Mouse (Mus musculus) lung, postnatal 10 days (tissue): ENCODE data around the gene Clgn.

Experiments
- DNase-seq: peaks from one replicate; pipeline ENCODE4 v3.0.0; 2021

Gene Clgn

GRCm38 (mm10) chr8:83389316-83390005 is at the start of gene Clgn:
TSS of gene Clgn (plus strand) at chr8:83389867.
- DNase-seq: peak; percentile 49

- DNase-seq: no peak
Measured at GRCm38 (mm10) chr8:83342076-83342475, 47.6 kb upstream of the Clgn start.

GRCm38 (mm10) chr8:83342693-83343092 is 47.0 kb upstream of the Clgn start:
- peak; percentile 18 for DNase-seq

GRCm38 (mm10) chr8:83348263-83348662 is 41.4 kb upstream of the Clgn start, which contains the start of gene Mgat4d:
TSS of gene Mgat4d (plus strand) at chr8:83348471.
- no peak for DNase-seq

GRCm38 (mm10) chr8:83351315-83351714 is 38.4 kb upstream of the Clgn start:
- no peak for DNase-seq

GRCm38 (mm10) chr8:83363156-83363769 is 26.4 kb upstream of the Clgn start:
- DNase-seq: no peak

- no peak for DNase-seq
Measured at GRCm38 (mm10) chr8:83377231-83377630, 12.4 kb upstream of the Clgn start.

- no peak for DNase-seq
Measured at GRCm38 (mm10) chr8:83380141-83380540, 9.5 kb upstream of the Clgn start.

- no peak for DNase-seq
Measured at GRCm38 (mm10) chr8:83381016-83381415, 8.7 kb upstream of the Clgn start.

- DNase-seq: no peak
Measured at GRCm38 (mm10) chr8:83382850-83383249, 6.8 kb upstream of the Clgn start.

- no peak for DNase-seq
Measured at GRCm38 (mm10) chr8:83390006-83390701, 487 bp downstream of the Clgn start.

GRCm38 (mm10) chr8:83392521-83392920 is 2.9 kb downstream of the Clgn start:
- DNase-seq: no peak

- no peak for DNase-seq
Measured at GRCm38 (mm10) chr8:83394325-83394724, 4.7 kb downstream of the Clgn start.

GRCm38 (mm10) chr8:83396680-83397079 is 7.0 kb downstream of the Clgn start:
- no peak for DNase-seq

GRCm38 (mm10) chr8:83397726-83398125 is 8.1 kb downstream of the Clgn start:
- no peak for DNase-seq

GRCm38 (mm10) chr8:83405548-83405947 is 15.9 kb downstream of the Clgn start:
- DNase-seq: no peak

- DNase-seq: no peak
Measured at GRCm38 (mm10) chr8:83406836-83407235, 17.2 kb downstream of the Clgn start.

GRCm38 (mm10) chr8:83408496-83408895 is 18.8 kb downstream of the Clgn start:
- DNase-seq: no peak

- no peak for DNase-seq
Measured at GRCm38 (mm10) chr8:83416878-83417277, 27.2 kb downstream of the Clgn start.

GRCm38 (mm10) chr8:83417970-83418369 is 28.3 kb downstream of the Clgn start:
- no peak for DNase-seq

GRCm38 (mm10) chr8:83418805-83419516 is 29.3 kb downstream of the Clgn start:
- peak; percentile 12 for DNase-seq

- DNase-seq: no peak
Measured at GRCm38 (mm10) chr8:83421354-83421753, 31.7 kb downstream of the Clgn start.
